Mouse (Mus musculus) thymus, adult 2 months (tissue): ENCODE results near the gene Mpp2.

Experiments used
- CTCF ChIP-seq: fragments of 200-500 bp; IDR thresholded peaks from 2 replicates; pipeline ENCODE4 v1.5.1; 2012; ENCODE audit warnings: mild to moderate bottlenecking, control low read depth, low read length, moderate library complexity, borderline replicate concordance; ENCODE audit not compliant: control insufficient read depth, poor library complexity, insufficient read depth; ENCODE audit errors: extremely low read depth
- POLR2A ChIP-seq: fragments of 200-500 bp; IDR thresholded peaks from 2 replicates; pipeline ENCODE4 v1.6.1; 2012; ENCODE audit warnings: mild to moderate bottlenecking, low read length, control low read depth, moderate library complexity; ENCODE audit not compliant: control insufficient read depth, poor library complexity, insufficient read depth; ENCODE audit errors: extremely low read depth

- peak; percentile 85 for TF ChIP-seq CTCF
- TF ChIP-seq POLR2A = no peak
Measured at GRCm38 (mm10) chr11:102040138-102040524, 48.2 kb downstream of the Mpp2 start.
